Mouse (Mus musculus) stomach, postnatal 0 days (tissue): ENCODE measurements at regions not wholly inside any gene's neighbourhood (a gene's known extent, or its start where the extent isn't known, plus 50 kb on each side); places are given as distances from the start of the nearest gene placed in this dataset.

Source experiments
- ATAC-seq: fragments of 200-750 bp; cut with Nextera tagmentation; 2 replicates; pipeline ENCODE4 v1.8.0; 2017; ENCODE audit not compliant: low FRiP score, low TSS enrichment
- DNase-seq: peaks from one replicate; pipeline ENCODE4 v3.0.0-alpha.2; 2016; ENCODE audit warnings: low spot score
- H3K27ac ChIP-seq: fragments of 300-500 bp; sonication (generic); replicated peaks from 2 replicates; pipeline ENCODE4 v1.5.1; 2014; ENCODE audit warnings: mild to moderate bottlenecking, control low read depth
- H3K27me3 ChIP-seq: fragments of 300-500 bp; sonication (generic); 2 replicates; pipeline ENCODE4 v1.6.1; 2014; ENCODE audit warnings: low read length; ENCODE audit not compliant: control insufficient read depth, insufficient read depth
- H3K36me3 ChIP-seq: fragments of 300-500 bp; sonication (generic); 2 replicates; pipeline ENCODE4 v1.6.1; 2014; ENCODE audit warnings: low read length, mixed read lengths; ENCODE audit not compliant: control insufficient read depth, insufficient read depth
- H3K4me1 ChIP-seq: fragments of 300-500 bp; sonication (generic); replicated peaks from 2 replicates; pipeline ENCODE4 v1.6.1; 2014; ENCODE audit warnings: antibody characterized with exemption; ENCODE audit not compliant: control insufficient read depth, insufficient read depth
- H3K4me2 ChIP-seq: fragments of 300-500 bp; sonication (generic); replicated peaks from 2 replicates; pipeline ENCODE4 v1.6.1; 2014; ENCODE audit warnings: low read depth, mild to moderate bottlenecking, control low read depth, moderate library complexity
- H3K4me3 ChIP-seq: fragments of 300-500 bp; sonication (generic); 2 replicates; pipeline ENCODE4 v1.5.1; 2014; ENCODE audit warnings: low read depth, low read length, control low read depth
- H3K9ac ChIP-seq: fragments of 300-500 bp; sonication (generic); 2 replicates; pipeline ENCODE4 v1.6.1; 2014; ENCODE audit warnings: mild to moderate bottlenecking, low read length, control low read depth, mixed read lengths
- H3K9me3 ChIP-seq: fragments of 300-500 bp; sonication (generic); 2 replicates; pipeline ENCODE4 v1.6.1; 2016; ENCODE audit warnings: low read length; ENCODE audit not compliant: control insufficient read depth
- CTCF ChIP-seq: IDR thresholded peaks from 2 replicates; pipeline ENCODE4 v1.5.1; 2016; ENCODE audit warnings: antibody characterized with exemption, low read depth, mild to moderate bottlenecking, moderate library complexity
- EP300 ChIP-seq: optimal IDR thresholded peaks from 2 replicates; pipeline ENCODE3; 2016; ENCODE audit warnings: antibody characterized with exemption
- WGBS: fragments of 180-500 bp; shearing (Covaris S2); extraction: QIAGEN DNeasy Blood & Tissue Kit; methylation state at CpG from one replicate; pipeline ENCODE4 v1.1.7; 2014; 5-methylcytosine and 5-hydroxymethylcytosine counted together

DNA sequence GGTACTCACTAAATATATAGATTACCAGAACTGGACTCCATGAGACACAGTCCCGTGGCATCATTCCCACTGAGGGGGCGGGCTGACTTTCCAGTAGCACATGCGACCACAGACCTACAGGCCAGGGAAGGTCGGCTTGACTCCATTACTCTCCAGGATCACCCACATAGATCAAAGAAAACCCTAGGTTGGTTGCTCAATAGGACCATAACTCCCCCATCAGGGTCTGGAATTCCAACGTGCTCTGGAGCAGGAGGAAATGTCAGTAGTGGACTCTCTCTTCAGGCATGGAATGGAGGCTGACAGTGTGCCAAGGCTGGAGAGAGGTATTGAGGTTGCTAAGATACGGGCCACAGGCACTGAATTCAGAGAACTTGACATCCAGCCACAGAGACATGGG is 482.0 kb upstream of the Tbx3 start:
- no peak for DNase-seq
- TF ChIP-seq EP300: no peak
- TF ChIP-seq CTCF: no peak

DNA sequence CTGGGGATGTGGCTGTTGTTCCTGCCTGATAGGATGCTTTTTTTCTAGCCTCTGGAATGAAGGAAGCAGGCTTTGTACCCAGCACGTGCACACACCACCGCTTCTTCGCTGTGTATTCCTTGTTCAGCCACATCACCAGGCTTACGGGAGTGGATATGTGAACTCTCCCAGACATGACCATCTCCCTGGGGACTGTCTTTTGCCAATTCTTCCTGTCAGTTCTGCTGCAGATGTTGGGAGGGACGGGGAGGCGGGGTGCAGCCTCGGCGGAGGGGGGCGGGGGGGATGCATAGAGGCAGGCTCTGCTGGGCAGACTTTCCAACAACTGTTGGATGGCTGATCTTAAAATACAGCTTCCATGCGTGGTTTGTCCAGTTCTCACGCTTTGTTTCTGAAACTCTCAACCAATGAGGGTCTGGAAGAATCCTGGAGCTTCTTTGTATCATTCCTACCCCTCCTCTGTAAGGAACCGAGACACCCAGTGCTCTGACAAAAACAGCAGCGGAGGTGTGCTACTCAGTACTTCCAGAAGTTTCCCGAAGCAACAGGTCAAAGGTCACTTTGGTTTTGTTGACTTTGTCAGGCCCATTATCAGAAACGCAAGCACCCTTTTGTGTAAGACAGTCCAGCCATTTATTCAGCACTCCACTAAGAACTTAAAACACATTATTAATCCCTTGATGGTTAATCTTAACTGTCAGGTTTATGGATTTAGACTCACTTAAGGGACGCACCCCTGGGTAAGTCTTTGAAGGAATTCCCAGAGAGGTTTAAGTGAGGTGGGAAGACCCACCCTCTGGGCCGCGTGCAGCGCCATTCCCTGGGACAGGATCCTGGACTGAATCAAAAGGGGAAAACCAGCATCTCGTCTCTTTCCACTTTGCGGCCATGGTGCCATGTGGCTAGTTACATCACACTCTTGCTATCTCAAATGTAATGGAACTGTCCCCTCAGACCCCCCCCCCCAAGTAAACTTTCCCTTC is 476.5 kb upstream of the Tbx3 start:
- no peak overlapping the region for H3K9ac ChIP-seq
- H3K4me1 ChIP-seq: 0 out of 2 replicates have a peak, but pooled peaks cover 3% of the 10 kb centered on the region
- TF ChIP-seq CTCF (no peak), EP300 (no peak)
- no peaks in the 10 kb centered on the region for H3K27me3 ChIP-seq
- H3K4me3 ChIP-seq: no peak overlapping the region
- 35% methylated on average over 21 of the region's 21 CpGs for WGBS
- H3K27ac ChIP-seq: no peak overlapping the region
- no peaks in the 10 kb centered on the region for H3K36me3 ChIP-seq
- peak; percentile 38; the same call in 1 of the 2 replicates for ATAC-seq
- no peak overlapping the region for H3K4me2 ChIP-seq
- H3K9me3 ChIP-seq: no peaks in the 10 kb centered on the region
- no peak for DNase-seq

More for the DNA sequence above, 482.0 kb upstream of the Tbx3 start:
- Histone ChIP-seq H3K4me3 (no peak overlapping the region), H3K27me3 (no peaks in the 10 kb centered on the region), H3K27ac (no peak overlapping the region), H3K4me1 (no peaks in the 10 kb centered on the region), H3K9ac (no peak overlapping the region), H3K4me2 (no peak overlapping the region), H3K9me3 (no peaks in the 10 kb centered on the region), H3K36me3 (no peaks in the 10 kb centered on the region)
- 56% methylated on average over 6 of the region's 6 CpGs for WGBS
- ATAC-seq: no peak

DNA sequence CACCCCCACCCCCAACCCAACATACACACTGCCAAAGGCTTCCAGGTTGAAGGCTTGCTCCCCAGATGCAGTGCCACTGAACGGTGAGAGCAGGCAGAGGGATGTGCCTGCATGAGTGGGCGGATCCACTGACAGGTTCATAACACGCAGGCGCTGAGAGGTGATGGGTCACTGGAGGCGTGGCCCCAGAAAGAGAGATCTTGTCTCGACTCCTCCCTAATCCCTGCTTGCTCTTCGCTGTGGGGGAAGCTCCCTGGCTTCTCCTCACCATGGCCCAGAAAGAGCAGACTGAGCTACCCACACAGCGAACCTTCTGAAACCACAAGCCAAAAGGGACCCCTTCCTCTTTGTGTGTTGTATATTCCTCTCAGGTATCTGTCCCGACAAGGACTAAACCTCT is 470.6 kb upstream of the Tbx3 start:
- TF ChIP-seq EP300 (no peak), CTCF (no peak)
- ATAC-seq (no peak), DNase-seq (no peak)
- Histone ChIP-seq H3K27me3 (no peaks in the 10 kb centered on the region), H3K4me2 (no peak overlapping the region), H3K27ac (no peak overlapping the region), H3K4me3 (no peak overlapping the region), H3K9me3 (no peaks in the 10 kb centered on the region), H3K9ac (no peak overlapping the region), H3K36me3 (no peaks in the 10 kb centered on the region), H3K4me1 (no peaks in the 10 kb centered on the region)
- WGBS: 37% methylated on average over 9 of the region's 9 CpGs

DNA sequence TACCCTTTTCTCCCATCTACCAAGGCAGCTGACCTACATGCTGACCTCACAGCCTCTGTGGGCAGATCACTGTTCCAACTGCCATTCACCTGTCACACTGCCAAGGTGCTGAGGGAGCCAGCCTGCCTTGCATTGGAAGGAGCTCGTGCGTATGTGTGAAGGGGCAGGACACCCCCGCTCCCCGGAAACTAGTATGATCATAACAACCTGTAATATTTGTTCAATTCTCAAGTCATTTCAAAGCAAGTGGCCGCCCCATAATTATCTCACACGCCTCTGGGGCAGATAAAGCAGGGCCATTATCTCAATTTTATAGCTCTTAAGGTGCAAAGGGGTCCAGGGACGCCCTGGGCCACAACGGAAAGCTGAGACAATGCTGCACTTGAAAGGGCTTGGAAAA is 469.2 kb upstream of the Tbx3 start:
- no peaks in the 10 kb centered on the region for H3K36me3 ChIP-seq

DNA sequence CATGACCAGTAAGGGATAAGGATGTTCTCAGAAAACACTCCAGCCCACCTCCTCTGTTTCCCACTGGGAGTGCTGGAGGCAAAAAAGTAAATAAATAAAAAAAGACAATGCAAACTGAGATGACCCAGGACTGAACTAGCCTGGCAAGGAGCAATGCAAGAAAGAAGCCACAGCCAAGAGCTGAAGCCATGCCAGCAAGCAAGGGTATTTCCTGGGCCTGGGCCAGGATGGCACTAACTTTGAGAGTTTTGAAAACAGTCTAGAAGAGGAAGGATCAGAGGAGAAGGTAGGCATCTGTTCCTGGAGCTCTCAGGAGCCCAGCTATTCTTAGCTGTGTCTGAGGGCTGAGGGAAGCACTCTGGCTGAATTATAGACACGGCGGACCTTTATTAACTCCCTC is 465.7 kb upstream of the Tbx3 start:
- Histone ChIP-seq H3K9me3 (no peaks in the 10 kb centered on the region), H3K27me3 (no peaks in the 10 kb centered on the region), H3K36me3 (no peaks in the 10 kb centered on the region), H3K9ac (no peak overlapping the region), H3K4me3 (no peak overlapping the region), H3K4me1 (no peaks in the 10 kb centered on the region), H3K4me2 (no peak overlapping the region), H3K27ac (no peak overlapping the region)
- 30% methylated on average over 2 of the region's 2 CpGs for WGBS
- DNase-seq (no peak), ATAC-seq (no peak)
- TF ChIP-seq CTCF: no peak
- no peak for TF ChIP-seq EP300

More for the DNA sequence above, 469.2 kb upstream of the Tbx3 start:
- DNase-seq (peak; percentile 26), ATAC-seq (no peak)
- no peak overlapping the region for H3K9ac ChIP-seq
- H3K4me2 ChIP-seq: no peak overlapping the region
- no peaks in the 10 kb centered on the region for H3K27me3 ChIP-seq
- H3K9me3 ChIP-seq: no peaks in the 10 kb centered on the region
- WGBS: 58% methylated on average over 8 of the region's 8 CpGs
- H3K27ac ChIP-seq: no peak overlapping the region
- TF ChIP-seq CTCF (no peak), EP300 (no peak)
- H3K4me3 ChIP-seq: no peak overlapping the region
- no peaks in the 10 kb centered on the region for H3K4me1 ChIP-seq

DNA sequence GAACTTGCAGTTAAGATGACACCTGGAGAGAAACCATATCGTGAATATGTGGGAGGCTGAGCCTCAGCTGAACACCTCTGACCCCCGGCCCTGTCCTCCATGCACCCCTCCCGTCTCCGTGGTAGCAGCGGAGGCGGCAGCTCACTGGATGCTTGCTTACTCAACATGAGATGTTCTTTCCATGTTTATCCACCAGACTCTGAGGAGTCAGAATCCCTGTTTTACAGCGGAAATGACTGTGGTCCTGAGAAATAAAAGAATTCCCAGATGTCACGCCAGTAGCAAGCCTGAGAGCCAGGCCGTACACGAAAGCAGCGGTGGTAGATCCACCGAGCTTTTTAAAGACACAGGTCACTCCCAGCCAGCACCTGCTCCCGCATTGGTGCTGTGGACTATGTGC is 462.4 kb upstream of the Tbx3 start:
- H3K36me3 ChIP-seq: no peaks in the 10 kb centered on the region
- no peaks in the 10 kb centered on the region for H3K27me3 ChIP-seq
- no peak overlapping the region for H3K9ac ChIP-seq
- no peaks in the 10 kb centered on the region for H3K9me3 ChIP-seq
- H3K4me1 ChIP-seq: no peaks in the 10 kb centered on the region
- DNase-seq (no peak), ATAC-seq (no peak)
- H3K4me2 ChIP-seq: no peak overlapping the region
- TF ChIP-seq EP300 (no peak), CTCF (no peak)
- H3K27ac ChIP-seq: no peak overlapping the region
- H3K4me3 ChIP-seq: no peak overlapping the region
- 76% methylated on average over 13 of the region's 13 CpGs for WGBS
